Mouse (Mus musculus): ENCODE measurements around the gene Nifk. TPM values are rescaled to one million over a fixed set of nuclear protein-coding genes. Genes with fewer than 3 reads are reported as not detected.
A peak's percentile ranks its signal among the peaks of the same experiment; 100 is the strongest.

Gene Nifk
- total and polyA plus RNA-seq, 3 experiments: 74.2 to 219 (median 144) TPM

DNA sequence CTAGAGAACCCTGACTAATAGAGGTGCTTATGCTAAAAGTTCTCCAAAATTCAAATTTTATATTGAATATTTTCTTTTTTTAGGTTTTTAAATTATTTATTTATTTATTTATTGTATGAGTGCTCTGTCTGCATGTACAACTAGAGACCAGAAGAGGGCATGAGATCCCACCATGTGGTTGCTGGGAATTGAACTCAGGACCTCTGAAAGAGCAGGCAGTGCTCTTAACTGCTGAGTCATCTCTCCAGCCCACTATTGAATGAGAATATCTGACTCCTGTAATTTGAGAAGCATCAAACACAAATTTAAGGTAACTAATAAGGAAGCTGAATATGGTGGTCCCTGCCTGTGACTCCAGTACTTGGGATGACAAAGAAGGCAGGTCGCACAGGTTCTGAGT, 46.3 kb downstream of the Nifk start:
- H3K4me1 ChIP-seq (ENCODE audit: control insufficient read depth in 1 of 2, insufficient read depth in 2 of 2): peaks cover 4 to 20% of the 10 kb centered on the region in 2 experiments; a peak in 3 of 4 replicates
- no peak overlapping the region for H3K4me3 ChIP-seq (replicated peaks in 1 of 3; ENCODE audit: low read depth in 2 of 3, low read length in 2 of 3, poor library complexity in 1 of 3)
- H3K27me3 ChIP-seq (replicated peaks): no peaks in the 10 kb centered on the region
- H3K27ac ChIP-seq (ENCODE audit: insufficient read depth, low read depth): no peak overlapping the region
- H3K79me2 ChIP-seq (replicated peaks; ENCODE audit: control insufficient read depth, extremely low read depth, insufficient read depth, poor library complexity, severe bottlenecking): no peaks in the 10 kb centered on the region
- peak; percentile 64 for DNase-seq (ENCODE audit: extremely low read depth)
- TF ChIP-seq TCF12 (IDR thresholded peaks at IDR 0.05; ENCODE audit: low read depth, low read length): no peak
- no peak for TF ChIP-seq CHD2 (IDR thresholded peaks at IDR 0.05; ENCODE audit: low read length)
- 0 out of 2 replicates have a peak, but pooled peaks have one; percentile 17 for TF ChIP-seq JUND (conservative IDR thresholded peaks at IDR 0.05; ENCODE audit: low read depth, low read length)
- TF ChIP-seq MAFK (IDR thresholded peaks at IDR 0.05; ENCODE audit: insufficient replicate concordance, low read length): peak; percentile 97
- TF ChIP-seq CTCF (conservative IDR thresholded peaks at IDR 0.05 in 1 of 2, IDR thresholded peaks at IDR 0.05 in 1 of 2; ENCODE audit: low read depth in 2 of 2, low read length in 2 of 2): peak in 1 of 2 experiments; percentile 70; a peak in 2 of 4 replicates
- no peak for TF ChIP-seq RCOR1 (conservative IDR thresholded peaks at IDR 0.05; ENCODE audit: low read depth, low read length)
- TF ChIP-seq SMC3 (IDR thresholded peaks at IDR 0.05; ENCODE audit: low read depth, low read length): peak; percentile 70
- peak; percentile 65; the same call in 1 of the 2 replicates for TF ChIP-seq ZC3H11A (IDR thresholded peaks at IDR 0.05; ENCODE audit: low read depth, low read length)
- peak; percentile 72 for TF ChIP-seq RAD21 (IDR thresholded peaks at IDR 0.05; ENCODE audit: low read depth, low read length)
- TF ChIP-seq IRF4 (IDR thresholded peaks at IDR 0.05; ENCODE audit: low read depth, low read length): 0 out of 2 replicates have a peak, but pooled peaks have one; percentile 23
- peak; percentile 79 for TF ChIP-seq MYC (IDR thresholded peaks at IDR 0.05; ENCODE audit: low read depth, low read length)
- TF ChIP-seq HCFC1 (IDR thresholded peaks at IDR 0.05; ENCODE audit: low read depth, low read length): no peak
- H3K36me3 ChIP-seq (replicated peaks in 1 of 2; ENCODE audit: control insufficient read depth in 1 of 2, insufficient read depth in 1 of 2, low read length in 1 of 2): no peaks in the 10 kb centered on the region
- H3K9me3 ChIP-seq (replicated peaks; ENCODE audit: low read length): no peaks in the 10 kb centered on the region
- dilution Hi-C loops (cut with MboI; ENCODE audit: extremely low pct_ligation_motif_present, extremely low pct_unique_long_range_greater_than_20kb, low sequenced_read_pairs) (no loop called here), in situ Hi-C loops (cut with MboI; ENCODE audit: low pct_ligation_motif_present, low pct_unique_long_range_greater_than_20kb, low sequenced_read_pairs) (loop anchor here (10.0 kb wide), 1 partner anchor 127 kb away; no protein-coding TSS in a partner anchor)
- no peak overlapping the region for H3K9ac ChIP-seq (ENCODE audit: insufficient read depth, low read depth)
- H3K4me2 ChIP-seq (ENCODE audit: insufficient read depth, low read depth, poor library complexity, severe bottlenecking): no peak overlapping the region

- H3K4me1 ChIP-seq (ENCODE audit: control insufficient read depth in 1 of 2, insufficient read depth in 2 of 2): peaks cover 4 to 20% of the 10 kb centered on the region in 2 experiments; a peak in 3 of 4 replicates
- no peak for DNase-seq (ENCODE audit: extremely low read depth)
- no peaks in the 10 kb centered on the region for H3K79me2 ChIP-seq (replicated peaks; ENCODE audit: control insufficient read depth, extremely low read depth, insufficient read depth, poor library complexity, severe bottlenecking)
- H3K4me3 ChIP-seq (replicated peaks in 1 of 3; ENCODE audit: low read depth in 2 of 3, low read length in 2 of 3, poor library complexity in 1 of 3): no peak overlapping the region
- H3K4me2 ChIP-seq (ENCODE audit: insufficient read depth, low read depth, poor library complexity, severe bottlenecking): no peak overlapping the region
- H3K27me3 ChIP-seq (replicated peaks): no peaks in the 10 kb centered on the region
- H3K36me3 ChIP-seq (replicated peaks in 1 of 2; ENCODE audit: control insufficient read depth in 1 of 2, insufficient read depth in 1 of 2, low read length in 1 of 2): no peaks in the 10 kb centered on the region
- in situ Hi-C loops (cut with MboI; ENCODE audit: low pct_ligation_motif_present, low pct_unique_long_range_greater_than_20kb, low sequenced_read_pairs) (loop anchor here (10.0 kb wide), 1 partner anchor 126 kb away; no protein-coding TSS in a partner anchor), dilution Hi-C loops (cut with MboI; ENCODE audit: extremely low pct_ligation_motif_present, extremely low pct_unique_long_range_greater_than_20kb, low sequenced_read_pairs) (no loop called here)
- H3K27ac ChIP-seq (ENCODE audit: insufficient read depth, low read depth): no peak overlapping the region
- H3K9ac ChIP-seq (ENCODE audit: insufficient read depth, low read depth): no peak overlapping the region
- TF ChIP-seq RCOR1 (conservative IDR thresholded peaks at IDR 0.05; ENCODE audit: low read depth, low read length) (no peak), CTCF (conservative IDR thresholded peaks at IDR 0.05 in 1 of 2, IDR thresholded peaks at IDR 0.05 in 1 of 2; ENCODE audit: low read depth in 2 of 2, low read length in 2 of 2) (no peak), EP300 (IDR thresholded peaks at IDR 0.05; ENCODE audit: low read length) (no peak), TBP (conservative IDR thresholded peaks at IDR 0.05; ENCODE audit: low read depth, low read length) (no peak), ZKSCAN1 (IDR thresholded peaks at IDR 0.05; ENCODE audit: borderline replicate concordance, low read depth, low read length) (no peak), E2F4 (IDR thresholded peaks at IDR 0.05; ENCODE audit: insufficient replicate concordance, low read depth, low read length) (no peak), ZC3H11A (IDR thresholded peaks at IDR 0.05; ENCODE audit: low read depth, low read length) (no peak), POLR2A (IDR thresholded peaks at IDR 0.05; ENCODE audit: low read depth, low read length) (no peak), ZNF384 (IDR thresholded peaks at IDR 0.05; ENCODE audit: low read depth, low read length) (no peak), KAT2A (IDR thresholded peaks at IDR 0.05; ENCODE audit: insufficient replicate concordance, low read length) (no peak), ZMIZ1 (IDR thresholded peaks at IDR 0.05; ENCODE audit: low read depth, low read length) (no peak), NELFE (IDR thresholded peaks at IDR 0.05; ENCODE audit: low read depth, low read length) (no peak), USF2 (conservative IDR thresholded peaks at IDR 0.05; ENCODE audit: low read depth, low read length) (no peak)
- H3K9me3 ChIP-seq (replicated peaks; ENCODE audit: low read length): no peaks in the 10 kb centered on the region
Measured at GRCm38 (mm10) chr1:118368721-118369461, 47.3 kb downstream of the Nifk start.
